Mouse (Mus musculus) adrenal gland, postnatal 4 days (tissue): ENCODE results near the gene Ehbp1l1. TPM values are rescaled to one million over a fixed set of nuclear protein-coding genes. Genes with fewer than 3 reads are reported as not detected.
A peak's percentile ranks its signal among the peaks of the same experiment; 100 is the strongest.

Experiments
- DNase-seq, 2 experiments: peaks; one replicate each; pipeline ENCODE4 v3.0.0; 2021 to 2022; ENCODE audit warnings: low spot score in 2 of 2, mixed read lengths in 2 of 2
- long read RNA-seq, 2 experiments: library from polyadenylated mRNA; stranded (forward); transcript quantifications; one replicate each; pipeline ENCODE4 v2.0.0; 2021
- total RNA-seq, 2 experiments: library from RNA; stranded (reverse); gene quantifications; 2 replicates each; pipeline ENCODE4 v1.2.3; 2021

The Ehbp1l1 gene
- 10 to 100 TPM; 34.9 to 35.6 TPM for total RNA-seq
- long read RNA-seq, experiment 1, transcript Ehbp1l1-203 (18 exons, 2,815 nt), result major isoform, 13 of 42 reads
- long read RNA-seq, experiment 1, partial matches to known transcripts, result 10 of 42 reads
- long read RNA-seq, experiment 1, other reads (novel, unspliced or antisense), result 17 of 42 reads
- long read RNA-seq, experiment 2, full-length matches to known transcripts, result 37 of 106 reads
- long read RNA-seq, experiment 2, partial matches to known transcripts, result 38 of 106 reads
- long read RNA-seq, experiment 2, other reads (novel, unspliced or antisense), result 31 of 106 reads

- DNase-seq, result peak; percentile 60 to 64
Measured at GRCm38 (mm10) chr19:5725767-5726515, at the start of gene Ehbp1l1. Ehbp1l1 (minus strand) TSS chr19:5726317.

- peak; percentile 95 to 97 for DNase-seq
Measured at GRCm38 (mm10) chr19:5770925-5771860, 45.1 kb upstream of the Ehbp1l1 start, which contains the start of gene Scyl1. Scyl1 (minus strand) TSS chr19:5771419.

- no peak for DNase-seq
Measured at GRCm38 (mm10) chr19:5770311-5770710, 44.2 kb upstream of the Ehbp1l1 start.

GRCm38 (mm10) chr19:5767271-5767670, 41.2 kb upstream of the Ehbp1l1 start:
- no peak for DNase-seq

- no peak for DNase-seq
Measured at GRCm38 (mm10) chr19:5763163-5763562, 37.0 kb upstream of the Ehbp1l1 start.

GRCm38 (mm10) chr19:5758878-5759403, 32.8 kb upstream of the Ehbp1l1 start:
- DNase-seq, result no peak

- no peak for DNase-seq
Measured at GRCm38 (mm10) chr19:5756991-5757636, 31.0 kb upstream of the Ehbp1l1 start.

GRCm38 (mm10) chr19:5756321-5756985, 30.3 kb upstream of the Ehbp1l1 start:
- DNase-seq, result no peak

GRCm38 (mm10) chr19:5751742-5752141, 25.6 kb upstream of the Ehbp1l1 start:
- DNase-seq, result no peak

- DNase-seq, result no peak
Measured at GRCm38 (mm10) chr19:5750951-5751350, 24.8 kb upstream of the Ehbp1l1 start.

- no peak for DNase-seq
Measured at GRCm38 (mm10) chr19:5749476-5749875, 23.4 kb upstream of the Ehbp1l1 start.

- no peak for DNase-seq
Measured at GRCm38 (mm10) chr19:5746907-5747363, 20.8 kb upstream of the Ehbp1l1 start.

- DNase-seq, result no peak
Measured at GRCm38 (mm10) chr19:5745756-5746710, 19.9 kb upstream of the Ehbp1l1 start.

GRCm38 (mm10) chr19:5743576-5743975, 17.5 kb upstream of the Ehbp1l1 start:
- DNase-seq, result no peak

- DNase-seq, result no peak
Measured at GRCm38 (mm10) chr19:5742241-5742641, 16.1 kb upstream of the Ehbp1l1 start.

- peak; percentile 64 to 69 for DNase-seq
Measured at GRCm38 (mm10) chr19:5741641-5742240, 15.6 kb upstream of the Ehbp1l1 start.

- DNase-seq, result peak in 1 of 2 experiments; percentile 58
Measured at GRCm38 (mm10) chr19:5740320-5741317, 14.5 kb upstream of the Ehbp1l1 start, which contains the start of gene Ltbp3. Ltbp3 (plus strand) TSS chr19:5740904.
